Mouse (Mus musculus) liver (tissue): ENCODE measurements around the gene Pola2.

Experiments used
- DNase-seq: peaks from one replicate; pipeline ENCODE4 v3.0.0-alpha.2; 2020; ENCODE audit warnings: mixed read lengths

The Pola2 gene

DNA sequence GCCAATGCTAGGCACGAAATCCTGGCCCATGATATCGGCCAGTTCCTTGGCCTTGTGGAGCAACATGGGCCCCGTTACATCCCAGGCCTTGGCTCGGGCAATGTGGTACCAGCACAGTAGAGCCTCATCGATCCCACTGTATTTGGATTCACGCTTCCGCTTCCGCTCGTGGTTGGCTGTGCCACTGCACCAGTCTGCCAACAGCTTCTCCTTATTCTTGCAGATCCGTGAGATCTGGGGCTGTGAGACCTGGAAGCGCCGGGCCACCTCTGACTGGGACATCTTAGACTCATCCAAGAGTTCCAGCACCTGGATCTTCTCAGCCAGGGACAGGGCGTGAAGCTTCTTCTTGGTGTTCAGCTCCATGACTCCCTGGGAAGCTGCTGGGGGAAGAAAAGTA is 71.3 kb downstream of the Pola2 start:
- no peak for DNase-seq

DNA sequence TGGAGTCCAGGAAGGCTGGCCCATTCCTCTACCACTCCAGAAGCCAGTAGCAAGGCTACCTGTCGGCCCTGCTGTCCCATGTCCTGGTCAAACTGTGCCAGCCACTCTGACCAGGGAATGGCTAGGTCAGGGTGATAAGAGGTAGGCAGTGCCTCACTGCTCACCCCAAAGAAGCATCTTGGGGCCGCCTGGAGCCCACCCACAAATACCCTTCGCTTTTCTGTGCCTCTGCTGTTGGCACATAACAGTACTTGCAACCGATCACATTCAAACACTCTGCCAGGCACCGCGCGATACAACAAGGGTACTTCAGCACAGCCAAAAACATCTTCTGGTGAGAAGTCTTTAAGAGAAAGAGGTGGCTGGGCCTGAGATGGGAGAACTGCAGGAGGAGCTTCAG is 71.7 kb downstream of the Pola2 start:
- no peak for DNase-seq

DNA sequence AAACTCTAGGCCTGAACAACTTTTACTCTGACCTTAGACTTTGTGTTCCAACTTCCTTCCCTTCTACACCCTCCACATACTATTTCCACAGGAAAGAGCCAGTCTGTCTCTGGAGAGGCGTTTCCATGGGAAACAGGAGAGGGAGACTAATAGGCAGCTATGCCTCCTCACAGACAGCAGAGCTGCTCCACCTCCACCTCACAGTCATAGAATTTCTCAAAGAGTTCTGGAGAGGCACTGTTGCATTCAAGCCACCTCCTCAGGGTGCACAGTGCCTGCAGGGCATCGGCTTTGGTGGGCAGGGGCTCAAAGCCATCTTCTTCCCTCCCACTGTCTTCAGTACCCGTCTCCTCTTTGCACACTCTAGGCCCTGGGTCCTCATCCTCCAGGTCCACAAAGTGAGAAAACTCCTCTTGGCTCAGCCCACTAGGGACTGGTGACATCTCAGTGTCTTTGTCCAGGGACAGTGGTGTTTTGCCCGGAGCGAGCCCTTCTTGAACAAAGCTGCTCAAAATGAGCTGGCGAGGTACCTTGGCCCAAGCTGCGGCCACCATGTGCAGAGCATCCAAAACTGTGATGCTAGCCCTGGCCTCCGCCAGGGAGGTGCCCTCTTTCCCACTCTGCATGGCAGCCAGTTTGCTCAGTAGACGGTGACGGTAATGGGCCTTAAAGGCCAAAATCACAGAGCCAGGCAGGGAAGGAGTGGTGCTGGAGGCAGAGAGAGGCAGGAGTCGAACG is 72.3 kb downstream of the Pola2 start:
- no peak for DNase-seq
